Mouse (Mus musculus) heart, embryonic 12.5 days (tissue): ENCODE data around the gene Spn. TPM values are rescaled to one million over a fixed set of nuclear protein-coding genes. Genes with fewer than 3 reads are reported as not detected.
"Not testable (repeated sequence)": the region's sequence is repeated elsewhere in the genome, so short reads cannot be mapped to it uniquely, and the experiment has no call there.

Source experiments
- ATAC-seq: fragments of 200-750 bp; cut with Nextera tagmentation; 2 replicates; pipeline ENCODE4 v1.8.0; 2017; ENCODE audit warnings: moderate TSS enrichment, moderate library complexity; ENCODE audit not compliant: insufficient number of reproducible peaks, low FRiP score
- H3K27ac ChIP-seq: fragments of 300-500 bp; sonication (generic); 2 replicates; pipeline ENCODE4 v1.5.1; 2016; ENCODE audit warnings: mild to moderate bottlenecking, moderate library complexity; ENCODE audit not compliant: poor library complexity, severe bottlenecking
- H3K27me3 ChIP-seq: fragments of 300-500 bp; sonication (generic); replicated peaks from 2 replicates; pipeline ENCODE4 v1.6.1; 2016; ENCODE audit warnings: mild to moderate bottlenecking, moderate library complexity
- H3K36me3 ChIP-seq: fragments of 300-500 bp; sonication (generic); 2 replicates; pipeline ENCODE4 v1.6.1; 2016; ENCODE audit warnings: mild to moderate bottlenecking, moderate library complexity
- H3K4me1 ChIP-seq: fragments of 300-500 bp; sonication (generic); replicated peaks from 2 replicates; pipeline ENCODE4 v1.6.1; 2016; ENCODE audit warnings: mild to moderate bottlenecking
- H3K4me2 ChIP-seq: fragments of 300-500 bp; sonication (generic); 2 replicates; pipeline ENCODE4 v1.6.1; 2016; ENCODE audit warnings: mild to moderate bottlenecking, moderate library complexity
- H3K4me3 ChIP-seq: fragments of 300-500 bp; sonication (generic); 2 replicates; pipeline ENCODE4 v1.5.1; 2016; ENCODE audit warnings: mild to moderate bottlenecking
- H3K9ac ChIP-seq: fragments of 300-500 bp; sonication (generic); 2 replicates; pipeline ENCODE4 v1.6.1; 2016; ENCODE audit warnings: mild to moderate bottlenecking, moderate library complexity
- H3K9me3 ChIP-seq: fragments of 300-500 bp; sonication (generic); replicated peaks from 2 replicates; pipeline ENCODE4 v1.6.1; 2016; ENCODE audit warnings: mild to moderate bottlenecking, moderate library complexity
- WGBS: fragments of 180-500 bp; shearing (Covaris S2); methylation state at CpG from one replicate; pipeline ENCODE4 v1.1.7; 2016; 5-methylcytosine and 5-hydroxymethylcytosine counted together
- polyA plus RNA-seq: library from polyadenylated mRNA; unstranded; fragments of >200 nt; fragmentation: Nextera tagmentation; extraction: Ambion mirVana; gene quantifications from 2 replicates; pipeline ENCODE4 v1.2.1, GENCODE M21; 2016

Spn gene
- polyA plus RNA-seq: 0.17 and 0.31 TPM in 2 replicates

GRCm38 (mm10) chr7:127137262-127138017 is at the start of gene Spn:
Gene Spn (minus strand): TSS chr7:127137823.
- H3K27me3 ChIP-seq: 0 out of 2 replicates have a peak, but pooled peaks cover 5% of the 10 kb centered on the region
- H3K9ac ChIP-seq: no peak within 1 kb of the TSS
- no peaks in the 10 kb centered on the region for H3K4me1 ChIP-seq
- H3K27ac ChIP-seq: no peak within 1 kb of the TSS
- no peak within 1 kb of the TSS for H3K4me3 ChIP-seq
- no peaks in the 10 kb centered on the region for H3K9me3 ChIP-seq
- ATAC-seq: no peak
- 61% methylated on average over 9 of the region's 9 CpGs for WGBS
- no peak within 1 kb of the TSS for H3K4me2 ChIP-seq
- no peaks in the 10 kb centered on the region for H3K36me3 ChIP-seq

GRCm38 (mm10) chr7:127187351-127187750 is 49.7 kb upstream of the Spn start:
- no peaks in the 10 kb centered on the region for H3K9me3 ChIP-seq
- no peaks in the 10 kb centered on the region for H3K27me3 ChIP-seq
- H3K36me3 ChIP-seq: peaks cover 14% of the 10 kb centered on the region
- no peak overlapping the region for H3K9ac ChIP-seq
- no peak overlapping the region for H3K4me3 ChIP-seq
- H3K4me2 ChIP-seq: no peak overlapping the region
- no peak overlapping the region for H3K27ac ChIP-seq
- no peak for ATAC-seq
- WGBS: 63% methylated on average over 10 of the region's 10 CpGs
- peaks cover 8% of the 10 kb centered on the region; the same call in 1 of the 2 replicates for H3K4me1 ChIP-seq

- Histone ChIP-seq H3K4me1 (peaks cover 8% of the 10 kb centered on the region; the same call in 1 of the 2 replicates), H3K36me3 (no peaks in the 10 kb centered on the region), H3K9me3 (no peaks in the 10 kb centered on the region), H3K27me3 (no peaks in the 10 kb centered on the region), H3K27ac (no peak overlapping the region), H3K4me2 (no peak overlapping the region), H3K9ac (no peak overlapping the region), H3K4me3 (no peak overlapping the region)
- WGBS: 52% methylated on average over 3 of the region's 3 CpGs
- ATAC-seq: no peak; the same call in 1 of the 2 replicates
These were observed 48.0 kb upstream of the Spn start for GRCm38 (mm10) chr7:127185601-127186000.

- WGBS: 40% methylated on average over 1 of the region's 1 CpGs
These were observed 47.1 kb upstream of the Spn start for GRCm38 (mm10) chr7:127184720-127185119.

GRCm38 (mm10) chr7:127183828-127184227 is 46.2 kb upstream of the Spn start:
- no peaks in the 10 kb centered on the region for H3K36me3 ChIP-seq
- H3K4me1 ChIP-seq: peaks cover 3% of the 10 kb centered on the region; the same call in 1 of the 2 replicates
- no peaks in the 10 kb centered on the region for H3K9me3 ChIP-seq
- no peak overlapping the region for H3K9ac ChIP-seq
- no peak overlapping the region for H3K4me3 ChIP-seq
- H3K27me3 ChIP-seq: no peaks in the 10 kb centered on the region
- 65% methylated on average over 6 of the region's 6 CpGs for WGBS
- H3K4me2 ChIP-seq: no peak overlapping the region
- ATAC-seq: no peak
- H3K27ac ChIP-seq: no peak overlapping the region

More at GRCm38 (mm10) chr7:127184720-127185119, 47.1 kb upstream of the Spn start:
- peaks cover 8% of the 10 kb centered on the region; the same call in 1 of the 2 replicates for H3K4me1 ChIP-seq
- H3K36me3 ChIP-seq: no peaks in the 10 kb centered on the region
- no peaks in the 10 kb centered on the region for H3K27me3 ChIP-seq
- no peak overlapping the region for H3K4me3 ChIP-seq
- no peak overlapping the region for H3K4me2 ChIP-seq
- H3K27ac ChIP-seq: no peak overlapping the region
- H3K9ac ChIP-seq: no peak overlapping the region
- no peaks in the 10 kb centered on the region for H3K9me3 ChIP-seq
- no peak for ATAC-seq

- Histone ChIP-seq H3K9me3 (no peaks in the 10 kb centered on the region), H3K4me2 (no peak overlapping the region), H3K9ac (no peak overlapping the region), H3K27me3 (no peaks in the 10 kb centered on the region), H3K36me3 (no peaks in the 10 kb centered on the region), H3K4me3 (no peak overlapping the region), H3K4me1 (no peaks in the 10 kb centered on the region), H3K27ac (no peak overlapping the region)
- ATAC-seq: no peak
- WGBS: 67% methylated on average over 8 of the region's 8 CpGs
These were observed 45.7 kb upstream of the Spn start for GRCm38 (mm10) chr7:127183345-127183744.

GRCm38 (mm10) chr7:127181724-127182123 is 44.1 kb upstream of the Spn start:
- H3K36me3 ChIP-seq, H3K4me3 ChIP-seq, ATAC-seq, H3K9me3 ChIP-seq, H3K27me3 ChIP-seq, H3K27ac ChIP-seq, H3K9ac ChIP-seq, H3K4me2 ChIP-seq, H3K4me1 ChIP-seq: not testable (repeated sequence)
- WGBS: 35% methylated on average over 3 of the region's 3 CpGs

GRCm38 (mm10) chr7:127180783-127181182 is 43.2 kb upstream of the Spn start:
- Histone ChIP-seq H3K27me3 (no peaks in the 10 kb centered on the region), H3K36me3 (no peaks in the 10 kb centered on the region), H3K9me3 (no peaks in the 10 kb centered on the region), H3K4me2 (no peak overlapping the region), H3K4me1 (no peaks in the 10 kb centered on the region), H3K4me3 (no peak overlapping the region), H3K9ac (no peak overlapping the region), H3K27ac (no peak overlapping the region)
- WGBS: 65% methylated on average over 2 of the region's 2 CpGs
- ATAC-seq: no peak

GRCm38 (mm10) chr7:127176937-127177336 is 39.3 kb upstream of the Spn start:
- Histone ChIP-seq H3K4me3 (no peak overlapping the region), H3K27me3 (no peaks in the 10 kb centered on the region), H3K36me3 (no peaks in the 10 kb centered on the region), H3K4me2 (no peak overlapping the region), H3K9me3 (peaks cover 5% of the 10 kb centered on the region; the same call in 1 of the 2 replicates), H3K4me1 (no peaks in the 10 kb centered on the region), H3K9ac (no peak overlapping the region), H3K27ac (no peak overlapping the region)
- no peak for ATAC-seq
- WGBS: 57% methylated on average over 4 of the region's 4 CpGs

- H3K27me3 ChIP-seq: no peaks in the 10 kb centered on the region; the same call in 1 of the 2 replicates
- no peak overlapping the region for H3K4me2 ChIP-seq
- H3K9me3 ChIP-seq: 0 out of 2 replicates have a peak, but pooled peaks cover 2% of the 10 kb centered on the region
- H3K9ac ChIP-seq: no peak overlapping the region
- no peaks in the 10 kb centered on the region for H3K36me3 ChIP-seq
- no peak for ATAC-seq
- no peaks in the 10 kb centered on the region for H3K4me1 ChIP-seq
- 76% methylated on average over 5 of the region's 5 CpGs for WGBS
- H3K4me3 ChIP-seq: no peak overlapping the region
- no peak overlapping the region for H3K27ac ChIP-seq
These were observed 28.9 kb upstream of the Spn start for GRCm38 (mm10) chr7:127166501-127166900.

- Histone ChIP-seq H3K4me2 (no peak overlapping the region), H3K4me1 (no peaks in the 10 kb centered on the region), H3K9ac (no peak overlapping the region), H3K27ac (no peak overlapping the region), H3K4me3 (no peak overlapping the region), H3K27me3 (no peaks in the 10 kb centered on the region; the same call in 1 of the 2 replicates), H3K9me3 (0 out of 2 replicates have a peak, but pooled peaks cover 2% of the 10 kb centered on the region), H3K36me3 (no peaks in the 10 kb centered on the region)
- WGBS: 81% methylated on average over 12 of the region's 12 CpGs
- ATAC-seq: no peak
These were observed 28.2 kb upstream of the Spn start for GRCm38 (mm10) chr7:127165607-127166493.
